ENCODE assay signal across 14 mouse cellular contexts in the genomic region with DNA sequence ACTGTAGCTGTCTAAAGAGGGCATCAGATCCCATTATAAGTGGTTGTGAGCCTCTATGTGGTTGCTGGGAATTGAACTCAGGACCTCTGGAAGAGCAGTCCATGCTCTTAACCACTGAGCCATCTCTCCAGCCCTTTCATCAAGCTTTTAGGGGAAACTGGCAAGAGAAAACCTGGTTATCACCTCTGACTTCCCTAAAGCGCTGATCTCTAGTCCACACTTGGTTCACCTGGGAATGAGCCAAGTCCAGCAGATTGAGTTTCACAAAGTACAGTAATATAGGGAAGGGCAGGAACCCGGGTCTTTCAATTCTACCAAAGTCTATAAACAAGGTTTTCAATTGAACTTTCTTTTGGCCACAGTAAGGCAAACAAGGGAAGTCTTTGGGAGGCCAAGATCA. TPM values are rescaled to one million over a fixed set of nuclear protein-coding genes. Genes with fewer than 3 reads are reported as not detected.
DNase-seq lines count a peak whose midpoint lies in the region.
"Had no signal": no experiment of that assay in that cellular context is flagged by ENCODE, and none has a peak within 500 bp of the region (broad histone marks: within the 10 kb centered on the region; RNA-seq: fewer than 3 reads in every experiment).

No protein-coding gene starts in this region.

- peak; percentile 4 for DNase-seq in lung, postnatal 36 days
- DNase-seq in lung, adult 18-20 months, result no peak
- peak; percentile 35 for DNase-seq in MEL-GATA-1-ER (ENCODE audit: extremely low read depth, low read depth)
- no peak for DNase-seq in gastrocnemius, adult 8-10 months (ENCODE audit: low spot score in 2 of 2)
- DNase-seq in heart, postnatal 36 days, result no peak
- DNase-seq: adrenal gland, adult 8-10 months; adrenal gland, postnatal 14 days; adrenal gland, postnatal 36 days; cerebellum, adult 11-12 months; cerebellum, adult 2 months; cerebellum, adult 9-10 months; cerebellum, postnatal 10 days; cerebellum, postnatal 25 days; forebrain, postnatal 0 days had no signal

- intact Hi-C loops in heart, postnatal 36 days (cut with DNase I), result no loop called here

RNA-seq across cellular contexts. Expression of gene Pxmp2, which starts 4.0 kb away (rescaled TPM):
- total RNA-seq in gastrocnemius, adult 8-10 months (2022), result 10 to 100 TPM; 38.1 to 54.8 (median 44.5) TPM
- total RNA-seq in heart, postnatal 36 days (2021), result 100 to 1,000 TPM; 100 to 125 TPM

RNA-seq across cellular contexts. Expression of gene Pole, which starts 4.1 kb away (rescaled TPM):
- 1 to 10 TPM in 3 of 4 experiments, under 1 TPM in 1; 0.99 to 2.5 (median 1.5) TPM for total RNA-seq in gastrocnemius, adult 8-10 months (2022)
- 1 to 10 TPM; 2.0 to 2.9 TPM for total RNA-seq in heart, postnatal 36 days (2021)

RNA-seq across cellular contexts. Expression of gene Pgam5, which starts 12.3 kb away (rescaled TPM):
- 10 to 100 TPM; 25.4 to 30.6 (median 28.3) TPM for total RNA-seq in gastrocnemius, adult 8-10 months (2022)
- 10 to 100 TPM; 34.2 to 35.4 TPM for total RNA-seq in heart, postnatal 36 days (2021)

RNA-seq across cellular contexts. Expression of gene Ankle2, which starts 51.2 kb away (rescaled TPM):
- 10 to 100 TPM; 30.9 to 39.7 (median 33.5) TPM for total RNA-seq in gastrocnemius, adult 8-10 months (2022)
- 10 to 100 TPM; 29.4 to 30.5 TPM for total RNA-seq in heart, postnatal 36 days (2021)

Comparison
In these comparisons a context has a peak if more than half of its experiments do, and no peak if none do; other contexts are left out.
1. DNase-seq: peak in lung, postnatal 36 days (single experiment) and MEL-GATA-1-ER (single experiment); none in lung, adult 18-20 months (0 of 2), gastrocnemius, adult 8-10 months (0 of 2) and heart, postnatal 36 days (0 of 2).